Mouse (Mus musculus) hindbrain, postnatal 0 days (tissue): ENCODE data around the gene Klhl42. TPM values are rescaled to one million over a fixed set of nuclear protein-coding genes. Genes with fewer than 3 reads are reported as not detected.

Experiments
- ATAC-seq: fragments of 200-750 bp; cut with Nextera tagmentation; 2 replicates; pipeline ENCODE4 v1.8.0; 2017; ENCODE audit warnings: mild to moderate bottlenecking, moderate TSS enrichment, moderate library complexity
- DNase-seq: peaks from one replicate; pipeline ENCODE4 v3.0.0-alpha.2; 2015; ENCODE audit warnings: low spot score
- H3K27ac ChIP-seq: fragments of 300-500 bp; sonication (generic); 2 replicates; pipeline ENCODE4 v1.5.1; 2014; ENCODE audit warnings: mild to moderate bottlenecking
- H3K27me3 ChIP-seq: fragments of 300-500 bp; sonication (generic); 2 replicates; pipeline ENCODE4 v1.6.1; 2014; ENCODE audit warnings: low read length, mixed read lengths; ENCODE audit not compliant: insufficient read depth
- H3K36me3 ChIP-seq: fragments of 300-500 bp; sonication (generic); 2 replicates; pipeline ENCODE4 v1.6.1; 2014; ENCODE audit warnings: low read length, mixed read lengths; ENCODE audit not compliant: insufficient read depth
- H3K4me1 ChIP-seq: fragments of 300-500 bp; sonication (generic); 2 replicates; pipeline ENCODE4 v1.6.1; 2014; ENCODE audit warnings: antibody characterized with exemption, low read length, mixed read lengths; ENCODE audit not compliant: insufficient read depth
- H3K4me2 ChIP-seq: fragments of 300-500 bp; sonication (generic); 2 replicates; pipeline ENCODE4 v1.6.1; 2014; ENCODE audit warnings: low read depth, mild to moderate bottlenecking, low read length, moderate library complexity, mixed read lengths
- H3K4me3 ChIP-seq: fragments of 300-500 bp; sonication (generic); 2 replicates; pipeline ENCODE4 v1.5.1; 2014; ENCODE audit warnings: low read length
- H3K9ac ChIP-seq: fragments of 300-500 bp; sonication (generic); replicated peaks from 2 replicates; pipeline ENCODE4 v1.6.1; 2014; ENCODE audit warnings: mild to moderate bottlenecking, low read length, moderate library complexity, mixed read lengths
- H3K9me3 ChIP-seq: fragments of 300-500 bp; sonication (generic); 2 replicates; pipeline ENCODE4 v1.6.1; 2016; ENCODE audit warnings: low read length, mixed read lengths
- CTCF ChIP-seq: IDR thresholded peaks from 2 replicates; pipeline ENCODE4 v1.5.1; 2016; ENCODE audit warnings: antibody characterized with exemption, control low read depth, low read depth
- WGBS: fragments of 180-500 bp; shearing (Covaris S2); extraction: QIAGEN DNeasy Blood & Tissue Kit; methylation state at CpG from one replicate; pipeline ENCODE4 v1.1.7; 2014; 5-methylcytosine and 5-hydroxymethylcytosine counted together
- polyA plus RNA-seq: library from polyadenylated mRNA; unstranded; fragments of >200 nt; fragmentation: Nextera tagmentation; extraction: Ambion mirVana; gene quantifications from 2 replicates; pipeline ENCODE4 v1.2.1, GENCODE M21; 2015
- total RNA-seq: library from RNA; depleted of rRNA; stranded (reverse); fragments of >200 nt; gene quantifications from 2 replicates; pipeline ENCODE4 v1.2.3, GENCODE M21; 2014

Gene Klhl42
- total and polyA plus RNA-seq, 2 experiments from 2014 or later = 5.4 to 29.7 TPM

DNA sequence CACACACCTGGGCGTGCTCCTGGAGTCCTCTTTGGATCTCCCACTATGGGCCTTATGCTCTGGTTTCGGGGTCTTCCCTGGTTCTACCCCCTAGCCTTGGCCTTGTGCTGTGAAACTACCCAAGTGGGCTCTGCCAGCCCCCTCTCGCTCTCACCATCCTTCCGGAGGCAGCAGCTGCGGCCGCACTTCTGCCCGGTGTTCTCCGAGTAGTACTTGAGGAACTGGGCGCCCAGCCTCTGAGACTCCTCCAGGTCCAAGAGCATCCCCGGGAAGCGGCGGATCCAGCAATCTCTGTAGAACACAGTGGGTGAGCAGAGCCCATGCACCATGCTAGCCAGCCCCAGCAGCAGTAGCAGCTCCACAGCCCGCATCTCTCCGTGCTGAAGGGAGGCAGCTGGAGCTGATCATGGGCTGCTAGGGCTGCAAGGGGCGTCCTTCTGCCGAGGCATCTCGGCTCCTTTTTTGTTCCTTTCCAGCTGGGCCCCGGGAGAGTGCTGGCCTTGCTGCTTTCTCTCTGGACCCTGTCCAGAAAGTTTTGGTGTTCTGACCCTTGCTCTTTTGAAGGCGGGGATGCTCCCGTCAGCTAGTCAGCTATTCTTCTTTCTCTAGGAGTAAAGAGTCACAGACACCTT lies 4.5 kb upstream of the Klhl42 start, which contains the start of gene Mansc4:
Gene Mansc4, minus strand, starts transcription at position 439 of the 632 bp plus-strand sequence.
- Histone ChIP-seq H3K4me1 (peaks cover 5% of the 10 kb centered on the region; the same call in 1 of the 2 replicates), H3K27ac (no peak within 1 kb of the TSS), H3K9me3 (no peaks in the 10 kb centered on the region), H3K9ac (0 out of 2 replicates have a peak within 1 kb of the TSS, but pooled peaks have one; percentile 25), H3K27me3 (no peaks in the 10 kb centered on the region), H3K4me3 (0 out of 2 replicates have a peak within 1 kb of the TSS, but pooled peaks have one; percentile 14), H3K36me3 (no peaks in the 10 kb centered on the region), H3K4me2 (peak within 1 kb of the TSS; percentile 48)
- no peak for TF ChIP-seq CTCF
- 8% methylated on average over 20 of the region's 20 CpGs for WGBS
- peak; percentile 44 for DNase-seq
- no peak for ATAC-seq

DNA sequence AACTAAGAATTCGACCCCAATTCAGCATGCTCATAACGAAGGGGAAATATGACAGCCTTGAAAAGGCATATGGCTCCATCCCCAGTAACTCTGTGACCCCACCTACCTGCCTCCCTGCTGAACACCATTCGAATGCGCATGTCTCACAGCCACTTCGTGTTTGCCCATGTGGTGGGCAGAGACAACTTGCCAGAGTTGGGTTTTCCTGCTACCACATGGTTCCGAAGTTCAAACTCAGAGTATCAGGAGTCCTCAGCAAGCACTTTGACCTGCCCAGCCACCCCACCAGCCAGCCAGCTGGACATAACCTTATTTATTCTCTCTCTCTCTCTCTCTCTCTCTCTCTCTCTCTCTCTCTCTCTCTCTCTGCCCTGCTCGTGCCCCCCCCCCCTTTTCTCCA lies 3.4 kb upstream of the Klhl42 start:
- H3K9me3 ChIP-seq = no peaks in the 10 kb centered on the region
- no peak overlapping the region for H3K9ac ChIP-seq
- no peak overlapping the region for H3K27ac ChIP-seq
- H3K36me3 ChIP-seq = no peaks in the 10 kb centered on the region
- H3K4me3 ChIP-seq = no peak overlapping the region
- TF ChIP-seq CTCF = no peak
- 59% methylated on average over 6 of the region's 7 CpGs for WGBS
- DNase-seq (no peak), ATAC-seq (no peak)
- peaks cover 10% of the 10 kb centered on the region; the same call in 1 of the 2 replicates for H3K4me1 ChIP-seq
- H3K4me2 ChIP-seq = no peak overlapping the region
- H3K27me3 ChIP-seq = no peaks in the 10 kb centered on the region

DNA sequence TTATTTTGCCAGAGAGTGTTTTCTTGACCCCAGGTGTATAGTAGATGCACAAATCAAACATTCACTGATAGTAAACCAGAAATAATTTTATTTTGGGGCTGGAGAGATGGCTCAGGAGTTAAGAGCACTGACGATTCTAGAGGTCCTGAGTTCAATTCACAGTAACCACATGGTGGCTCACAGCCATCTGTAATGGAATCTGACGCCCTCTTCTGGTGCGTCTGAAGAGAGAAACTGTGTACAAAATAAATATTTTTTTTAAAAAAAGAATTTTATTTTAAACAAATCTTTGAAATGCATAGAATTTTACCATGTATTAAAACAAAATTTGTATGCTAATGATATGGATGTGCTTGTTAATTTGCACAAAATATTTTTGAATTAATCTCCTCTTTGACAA lies 2.7 kb upstream of the Klhl42 start:
- Histone ChIP-seq H3K9me3 (no peaks in the 10 kb centered on the region), H3K4me3 (no peak overlapping the region), H3K36me3 (no peaks in the 10 kb centered on the region), H3K9ac (no peak overlapping the region), H3K27ac (no peak overlapping the region), H3K4me1 (peaks cover 11% of the 10 kb centered on the region; the same call in 1 of the 2 replicates), H3K4me2 (no peak overlapping the region), H3K27me3 (no peaks in the 10 kb centered on the region)
- TF ChIP-seq CTCF = peak; percentile 17; the same call in 1 of the 2 replicates
- no peak for ATAC-seq
- WGBS = 77% methylated on average over 3 of the region's 3 CpGs
- DNase-seq = no peak

DNA sequence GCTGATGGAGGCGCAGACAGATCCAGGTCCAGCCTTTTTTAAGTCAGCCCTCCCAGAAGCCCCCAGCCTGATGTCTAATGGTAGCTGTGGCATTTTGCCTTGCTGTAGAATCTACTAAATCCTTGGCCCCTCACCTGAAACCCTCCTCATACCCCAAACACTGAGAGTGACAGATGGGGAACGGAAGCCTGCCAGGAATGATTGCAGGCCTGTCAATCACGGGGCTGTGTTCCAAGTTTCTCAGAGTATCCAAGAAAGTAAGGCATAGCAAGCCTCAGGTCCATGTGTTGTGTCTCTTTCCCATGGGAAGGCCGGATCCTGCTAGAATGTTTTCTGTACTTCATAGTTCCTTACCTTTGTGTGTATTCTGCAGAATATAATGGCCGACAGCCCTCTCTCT lies 988 bp upstream of the Klhl42 start:
- peak overlapping the region; percentile 87 for H3K9ac ChIP-seq
- DNase-seq (peak; percentile 20), ATAC-seq (no peak)
- H3K36me3 ChIP-seq = no peaks in the 10 kb centered on the region
- H3K4me2 ChIP-seq = peak overlapping the region; percentile 82
- H3K9me3 ChIP-seq = no peaks in the 10 kb centered on the region
- WGBS = 63% methylated on average over 5 of the region's 5 CpGs
- 0 out of 2 replicates have a peak overlapping the region, but pooled peaks have one; percentile 67 for H3K4me3 ChIP-seq
- H3K4me1 ChIP-seq = peaks cover 18% of the 10 kb centered on the region; the same call in 1 of the 2 replicates
- TF ChIP-seq CTCF = no peak
- H3K27ac ChIP-seq = peak overlapping the region; percentile 96; the same call in 1 of the 2 replicates
- no peaks in the 10 kb centered on the region for H3K27me3 ChIP-seq

DNA sequence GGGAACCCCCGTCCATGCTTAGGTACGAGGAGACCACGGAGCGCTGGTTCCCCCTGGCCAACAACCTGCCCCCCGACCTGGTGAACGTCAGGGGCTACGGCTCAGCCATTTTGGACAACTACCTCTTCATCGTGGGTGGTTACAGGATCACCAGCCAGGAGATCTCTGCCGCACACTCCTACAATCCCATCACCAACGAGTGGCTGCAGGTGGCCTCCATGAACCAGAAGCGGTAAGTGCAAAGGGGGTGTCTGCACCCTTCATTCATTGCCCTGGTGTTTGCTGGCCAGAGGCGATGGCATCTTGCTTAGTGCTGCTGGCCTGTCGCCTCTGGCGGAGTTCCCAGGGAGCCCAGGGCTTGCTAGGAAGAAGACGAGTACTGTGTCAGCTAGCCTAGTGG lies 957 bp downstream of the Klhl42 start:
- 0 out of 2 replicates have a peak, but pooled peaks have one; percentile 7 for TF ChIP-seq CTCF
- 0% methylated on average over 15 of the region's 15 CpGs for whole genome bisulfite sequencing

DNA sequence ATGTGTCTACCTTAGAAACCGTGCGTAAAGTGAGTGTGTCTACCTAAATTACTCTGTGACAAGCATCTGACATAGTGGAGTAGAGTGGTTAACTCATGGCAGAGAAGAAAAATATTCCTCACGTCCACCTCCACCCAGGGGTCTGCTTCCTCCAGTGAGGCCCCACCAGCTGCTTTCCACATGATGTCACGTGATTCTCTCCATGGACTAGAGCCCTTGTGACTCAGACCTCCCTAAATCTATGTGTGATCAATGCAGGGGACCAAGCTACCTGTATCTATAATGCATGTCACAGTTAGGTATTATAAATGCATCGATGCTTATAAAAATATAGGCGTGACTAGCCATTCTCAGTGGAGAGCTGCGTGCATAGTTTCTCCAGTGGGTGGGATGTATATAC lies 3.6 kb downstream of the Klhl42 start:
- Histone ChIP-seq H3K4me2 (peak overlapping the region; percentile 82; the same call in 1 of the 2 replicates), H3K4me1 (peaks cover 18% of the 10 kb centered on the region; the same call in 1 of the 2 replicates)

More for the DNA sequence above, 957 bp downstream of the Klhl42 start:
- Histone ChIP-seq H3K4me2 (peak overlapping the region; percentile 82), H3K36me3 (no peaks in the 10 kb centered on the region), H3K27me3 (no peaks in the 10 kb centered on the region), H3K4me1 (peaks cover 18% of the 10 kb centered on the region; the same call in 1 of the 2 replicates), H3K9ac (peak overlapping the region; percentile 87), H3K27ac (peak overlapping the region; percentile 96), H3K9me3 (no peaks in the 10 kb centered on the region), H3K4me3 (peak overlapping the region; percentile 67)
- peak; percentile 21 for ATAC-seq
- DNase-seq = peak; percentile 70

DNA sequence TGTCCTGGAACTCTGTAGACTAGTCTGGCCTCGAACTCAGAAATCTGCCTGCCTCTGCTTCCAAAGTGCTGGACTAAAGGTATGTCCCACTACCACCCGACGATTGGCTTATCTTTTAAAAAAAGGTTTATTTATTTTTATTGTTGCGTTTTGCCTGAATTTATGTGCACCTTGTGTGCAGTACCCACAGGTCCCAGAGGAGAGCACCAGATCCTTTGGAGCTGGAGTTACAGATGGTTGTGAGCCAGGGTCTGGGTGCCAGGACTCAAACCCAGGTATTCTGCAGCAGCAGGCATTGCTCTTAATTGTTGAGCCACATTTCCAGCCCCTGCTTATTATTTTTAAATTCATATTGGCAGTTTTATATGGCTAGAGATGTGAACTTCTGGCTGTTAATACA lies 4.9 kb downstream of the Klhl42 start:
- peak; percentile 10; the same call in 1 of the 2 replicates for TF ChIP-seq CTCF
- no peak for ATAC-seq
- no peak overlapping the region for H3K27ac ChIP-seq
- H3K9me3 ChIP-seq = no peaks in the 10 kb centered on the region
- H3K27me3 ChIP-seq = no peaks in the 10 kb centered on the region
- H3K9ac ChIP-seq = no peak overlapping the region
- no peak for DNase-seq
- H3K36me3 ChIP-seq = no peaks in the 10 kb centered on the region
- H3K4me2 ChIP-seq = no peak overlapping the region
- whole genome bisulfite sequencing = 97% methylated on average over 4 of the region's 4 CpGs
- H3K4me3 ChIP-seq = no peak overlapping the region
- H3K4me1 ChIP-seq = peaks cover 13% of the 10 kb centered on the region; the same call in 1 of the 2 replicates

More for the DNA sequence above, 3.6 kb downstream of the Klhl42 start:
- DNase-seq (no peak), ATAC-seq (no peak)
- Histone ChIP-seq H3K9ac (no peak overlapping the region), H3K4me3 (no peak overlapping the region), H3K9me3 (no peaks in the 10 kb centered on the region), H3K27ac (no peak overlapping the region), H3K36me3 (no peaks in the 10 kb centered on the region), H3K27me3 (no peaks in the 10 kb centered on the region)
- 76% methylated on average over 7 of the region's 7 CpGs for WGBS
- no peak for TF ChIP-seq CTCF
